Mouse (Mus musculus) ES-E14 (cell line): ENCODE measurements at regions not wholly inside any gene's neighbourhood (a gene's known extent, or its start where the extent isn't known, plus 50 kb on each side); places are given as distances from the start of the nearest gene placed in this dataset.

ENCODE experiments used
- CHD2 ChIP-seq: IDR thresholded peaks from 2 replicates; pipeline ENCODE4 v1.6.1; 2014; ENCODE audit warnings: mild to moderate bottlenecking, low read depth, low read length, inconsistent platforms
- HCFC1 ChIP-seq: IDR thresholded peaks from 2 replicates; pipeline ENCODE4 v1.6.1; 2012; ENCODE audit warnings: low read length, inconsistent platforms, borderline replicate concordance; ENCODE audit not compliant: insufficient read depth
- MAFK ChIP-seq: IDR thresholded peaks from 2 replicates; pipeline ENCODE4 v1.6.1; 2014; ENCODE audit warnings: mild to moderate bottlenecking, low read depth, low read length, inconsistent platforms; ENCODE audit not compliant: insufficient read depth
- ZC3H11A ChIP-seq: IDR thresholded peaks from 2 replicates; pipeline ENCODE4 v1.6.1; 2012; ENCODE audit warnings: low read depth, mild to moderate bottlenecking, inconsistent platforms, low read length, borderline replicate concordance
- ZNF384 ChIP-seq: IDR thresholded peaks from 2 replicates; pipeline ENCODE4 v1.6.1; 2012; ENCODE audit warnings: low read depth, low read length, inconsistent platforms

GRCm38 (mm10) chr3:41373198-41373597 is 182.3 kb upstream of the Jade1 start:
- TF ChIP-seq HCFC1 (no peak), MAFK (no peak), ZNF384 (no peak), ZC3H11A (no peak), CHD2 (no peak)
